Mouse (Mus musculus) hindbrain, postnatal 0 days (tissue): Measurements from ENCODE around the gene Ift57. TPM values are rescaled to one million over a fixed set of nuclear protein-coding genes. Genes with fewer than 3 reads are reported as not detected.

ENCODE experiments used
- ATAC-seq: fragments of 200-750 bp; cut with Nextera tagmentation; 2 replicates; pipeline ENCODE4 v1.8.0; 2017; ENCODE audit warnings: mild to moderate bottlenecking, moderate TSS enrichment, moderate library complexity
- DNase-seq: peaks from one replicate; pipeline ENCODE4 v3.0.0-alpha.2; 2015; ENCODE audit warnings: low spot score
- H3K27ac ChIP-seq: fragments of 300-500 bp; sonication (generic); 2 replicates; pipeline ENCODE4 v1.5.1; 2014; ENCODE audit warnings: mild to moderate bottlenecking
- H3K27me3 ChIP-seq: fragments of 300-500 bp; sonication (generic); 2 replicates; pipeline ENCODE4 v1.6.1; 2014; ENCODE audit warnings: low read length, mixed read lengths; ENCODE audit not compliant: insufficient read depth
- H3K36me3 ChIP-seq: fragments of 300-500 bp; sonication (generic); 2 replicates; pipeline ENCODE4 v1.6.1; 2014; ENCODE audit warnings: low read length, mixed read lengths; ENCODE audit not compliant: insufficient read depth
- H3K4me1 ChIP-seq: fragments of 300-500 bp; sonication (generic); 2 replicates; pipeline ENCODE4 v1.6.1; 2014; ENCODE audit warnings: antibody characterized with exemption, low read length, mixed read lengths; ENCODE audit not compliant: insufficient read depth
- H3K4me2 ChIP-seq: fragments of 300-500 bp; sonication (generic); 2 replicates; pipeline ENCODE4 v1.6.1; 2014; ENCODE audit warnings: low read depth, mild to moderate bottlenecking, low read length, moderate library complexity, mixed read lengths
- H3K4me3 ChIP-seq: fragments of 300-500 bp; sonication (generic); 2 replicates; pipeline ENCODE4 v1.5.1; 2014; ENCODE audit warnings: low read length
- H3K9ac ChIP-seq: fragments of 300-500 bp; sonication (generic); replicated peaks from 2 replicates; pipeline ENCODE4 v1.6.1; 2014; ENCODE audit warnings: mild to moderate bottlenecking, low read length, moderate library complexity, mixed read lengths
- H3K9me3 ChIP-seq: fragments of 300-500 bp; sonication (generic); 2 replicates; pipeline ENCODE4 v1.6.1; 2016; ENCODE audit warnings: low read length, mixed read lengths
- CTCF ChIP-seq: IDR thresholded peaks from 2 replicates; pipeline ENCODE4 v1.5.1; 2016; ENCODE audit warnings: antibody characterized with exemption, control low read depth, low read depth
- WGBS: fragments of 180-500 bp; shearing (Covaris S2); extraction: QIAGEN DNeasy Blood & Tissue Kit; methylation state at CpG from one replicate; pipeline ENCODE4 v1.1.7; 2014; 5-methylcytosine and 5-hydroxymethylcytosine counted together
- polyA plus RNA-seq: library from polyadenylated mRNA; unstranded; fragments of >200 nt; fragmentation: Nextera tagmentation; extraction: Ambion mirVana; gene quantifications from 2 replicates; pipeline ENCODE4 v1.2.1, GENCODE M21; 2015
- total RNA-seq: library from RNA; depleted of rRNA; stranded (reverse); fragments of >200 nt; gene quantifications from 2 replicates; pipeline ENCODE4 v1.2.3, GENCODE M21; 2014

Gene Ift57
- total and polyA plus RNA-seq, 2 experiments from 2014 or later: 11.0 to 46.2 TPM

- Histone ChIP-seq H3K27ac (no peak overlapping the region), H3K36me3 (no peaks in the 10 kb centered on the region), H3K4me1 (no peaks in the 10 kb centered on the region), H3K9ac (no peak overlapping the region), H3K27me3 (no peaks in the 10 kb centered on the region), H3K9me3 (no peaks in the 10 kb centered on the region), H3K4me3 (no peak overlapping the region), H3K4me2 (no peak overlapping the region)
- DNase-seq (no peak), ATAC-seq (no peak)
- WGBS: 92% methylated on average over 5 of the region's 5 CpGs
- no peak for TF ChIP-seq CTCF
These were observed 88.7 kb downstream of the Ift57 start for GRCm38 (mm10) chr16:49787714-49788113.

GRCm38 (mm10) chr16:49790575-49791465, 91.8 kb downstream of the Ift57 start:
- WGBS: 80% methylated on average over 9 of the region's 9 CpGs

GRCm38 (mm10) chr16:49792446-49792878, 93.4 kb downstream of the Ift57 start:
- DNase-seq (no peak), ATAC-seq (no peak)
- Histone ChIP-seq H3K36me3 (no peaks in the 10 kb centered on the region), H3K4me1 (no peaks in the 10 kb centered on the region), H3K9me3 (no peaks in the 10 kb centered on the region), H3K4me3 (no peak overlapping the region), H3K27me3 (no peaks in the 10 kb centered on the region), H3K9ac (no peak overlapping the region), H3K4me2 (no peak overlapping the region), H3K27ac (no peak overlapping the region)
- no peak for TF ChIP-seq CTCF
- 61% methylated on average over 9 of the region's 9 CpGs for WGBS

More at GRCm38 (mm10) chr16:49790575-49791465, 91.8 kb downstream of the Ift57 start:
- H3K4me3 ChIP-seq: no peak overlapping the region
- no peak overlapping the region for H3K27ac ChIP-seq
- H3K36me3 ChIP-seq: no peaks in the 10 kb centered on the region
- no peaks in the 10 kb centered on the region for H3K4me1 ChIP-seq
- TF ChIP-seq CTCF: no peak
- no peak overlapping the region for H3K9ac ChIP-seq
- no peaks in the 10 kb centered on the region for H3K27me3 ChIP-seq
- H3K4me2 ChIP-seq: no peak overlapping the region
- DNase-seq (no peak), ATAC-seq (no peak)
- no peaks in the 10 kb centered on the region for H3K9me3 ChIP-seq

GRCm38 (mm10) chr16:49793596-49793995, 94.6 kb downstream of the Ift57 start:
- WGBS: 91% methylated on average over 9 of the region's 9 CpGs
- Histone ChIP-seq H3K27ac (no peak overlapping the region), H3K27me3 (no peaks in the 10 kb centered on the region), H3K9me3 (no peaks in the 10 kb centered on the region), H3K4me2 (no peak overlapping the region), H3K4me3 (no peak overlapping the region), H3K36me3 (no peaks in the 10 kb centered on the region), H3K4me1 (no peaks in the 10 kb centered on the region), H3K9ac (no peak overlapping the region)
- ATAC-seq (no peak), DNase-seq (no peak)
- no peak for TF ChIP-seq CTCF

GRCm38 (mm10) chr16:49796271-49796670, 97.2 kb downstream of the Ift57 start:
- WGBS: 78% methylated on average over 2 of the region's 2 CpGs
- Histone ChIP-seq H3K36me3 (no peaks in the 10 kb centered on the region), H3K4me2 (no peak overlapping the region), H3K27me3 (no peaks in the 10 kb centered on the region), H3K9me3 (no peaks in the 10 kb centered on the region), H3K27ac (no peak overlapping the region), H3K4me1 (no peaks in the 10 kb centered on the region), H3K4me3 (no peak overlapping the region), H3K9ac (no peak overlapping the region)
- no peak for TF ChIP-seq CTCF
- ATAC-seq (no peak), DNase-seq (no peak)

GRCm38 (mm10) chr16:49796954-49797353, 97.9 kb downstream of the Ift57 start:
- DNase-seq (no peak), ATAC-seq (no peak)
- no peak overlapping the region for H3K4me2 ChIP-seq
- H3K9me3 ChIP-seq: no peaks in the 10 kb centered on the region
- no peaks in the 10 kb centered on the region for H3K36me3 ChIP-seq
- 82% methylated on average over 2 of the region's 2 CpGs for WGBS
- no peak overlapping the region for H3K9ac ChIP-seq
- no peaks in the 10 kb centered on the region for H3K27me3 ChIP-seq
- no peak overlapping the region for H3K27ac ChIP-seq
- TF ChIP-seq CTCF: no peak
- H3K4me1 ChIP-seq: no peaks in the 10 kb centered on the region
- H3K4me3 ChIP-seq: no peak overlapping the region

GRCm38 (mm10) chr16:49798790-49799189, 99.8 kb downstream of the Ift57 start:
- 91% methylated on average over 6 of the region's 6 CpGs for WGBS
- Histone ChIP-seq H3K27me3 (no peaks in the 10 kb centered on the region), H3K27ac (no peak overlapping the region), H3K4me3 (no peak overlapping the region), H3K4me2 (no peak overlapping the region), H3K9ac (no peak overlapping the region), H3K36me3 (no peaks in the 10 kb centered on the region), H3K9me3 (no peaks in the 10 kb centered on the region), H3K4me1 (peaks cover 2% of the 10 kb centered on the region; the same call in 1 of the 2 replicates)
- no peak for ATAC-seq
- no peak for TF ChIP-seq CTCF
- DNase-seq: no peak
